Mouse (Mus musculus): ENCODE measurements at regions not wholly inside any gene's neighbourhood (a gene's known extent, or its start where the extent isn't known, plus 50 kb on each side); places are given as distances from the start of the nearest gene placed in this dataset.

GRCm38 (mm10) chr6:69440546-69440945, 1351.5 kb downstream of the Rpia start:
- in situ Hi-C loops (cut with MboI, MseI), result loop anchor here in 1 of 2 experiments (25.0 kb wide), 1 partner anchor 1053 kb away; no protein-coding TSS in a partner anchor

Data from T-helper 17 cell (primary cell).